In genomic region chr2:131186343-131186742, GRCm38 (mm10) we compare ENCODE assay signal across 8 mouse cellular contexts. TPM values are rescaled to one million over a fixed set of nuclear protein-coding genes. Genes with fewer than 3 reads are reported as not detected.
DNase-seq lines count a peak whose midpoint lies in the region; ATAC-seq and TF ChIP-seq lines count a peak whose summit lies in the region.

No protein-coding gene starts in this region.

- H3K4me1 ChIP-seq in embryonic facial prominence, embryonic 13.5 days, result peaks cover 45% of the 10 kb centered on the region
- peaks cover 17% of the 10 kb centered on the region for H3K4me1 ChIP-seq in hindbrain, postnatal 0 days (ENCODE audit: insufficient read depth, low read length)
- peaks cover 8% of the 10 kb centered on the region; the same call in 1 of the 2 replicates for H3K4me1 ChIP-seq in midbrain, postnatal 0 days (ENCODE audit: insufficient read depth, low read length)

- H3K4me2 ChIP-seq in embryonic facial prominence, embryonic 13.5 days, result peak overlapping the region; percentile 75
- peak overlapping the region; percentile 69 for H3K4me2 ChIP-seq in hindbrain, postnatal 0 days (ENCODE audit: low read depth, low read length)
- H3K4me2 ChIP-seq in midbrain, postnatal 0 days (ENCODE audit: low read depth, low read length, poor library complexity, severe bottlenecking), result peak overlapping the region; percentile 62

- H3K27me3 ChIP-seq in embryonic facial prominence, embryonic 13.5 days, result no peaks in the 10 kb centered on the region
- H3K27me3 ChIP-seq in hindbrain, postnatal 0 days (ENCODE audit: insufficient read depth, low read length), result no peaks in the 10 kb centered on the region
- no peaks in the 10 kb centered on the region for H3K27me3 ChIP-seq in midbrain, postnatal 0 days (ENCODE audit: insufficient read depth, low read length)

- 2% methylated on average over 14 of the region's 14 CpGs for WGBS in embryonic facial prominence, embryonic 13.5 days
- 1% methylated on average over 14 of the region's 14 CpGs for WGBS in hindbrain, postnatal 0 days
- WGBS in midbrain, postnatal 0 days, result 2% methylated on average over 14 of the region's 14 CpGs

- peak overlapping the region; percentile 86 for H3K27ac ChIP-seq in layer of hippocampus, adult 2 months
- peak overlapping the region; percentile 45 for H3K27ac ChIP-seq in embryonic facial prominence, embryonic 13.5 days
- peak overlapping the region; percentile 33; the same call in 1 of the 2 replicates for H3K27ac ChIP-seq in hindbrain, postnatal 0 days
- H3K27ac ChIP-seq in midbrain, postnatal 0 days (ENCODE audit: low read depth, low read length), result no peak overlapping the region

- no peak for DNase-seq in layer of hippocampus, adult 2 months (ENCODE audit: low spot score in 2 of 2)
- DNase-seq in layer of hippocampus, adult 9-11 months, result no peak
- DNase-seq in hindbrain, postnatal 0 days (ENCODE audit: low spot score), result no peak
- DNase-seq in midbrain, postnatal 0 days (ENCODE audit: low spot score), result peak; percentile 34
- no peak for DNase-seq in adrenal gland, adult 8-10 months
- DNase-seq in right cerebral cortex, adult 18-20 months, result no peak
- DNase-seq in layer of hippocampus, adult 8-10 months (ENCODE audit: low spot score in 2 of 2), result no peak

- TF ChIP-seq CTCF in layer of hippocampus, adult 2 months (conservative IDR thresholded peaks at IDR 0.05), result no peak
- no peak for TF ChIP-seq CTCF in hindbrain, postnatal 0 days (IDR thresholded peaks at IDR 0.05; ENCODE audit: low read depth)
- no peak for TF ChIP-seq CTCF in midbrain, postnatal 0 days (IDR thresholded peaks at IDR 0.05)

- H3K4me3 ChIP-seq in layer of hippocampus, adult 2 months, result peak overlapping the region; percentile 63
- peak overlapping the region; percentile 61 for H3K4me3 ChIP-seq in embryonic facial prominence, embryonic 13.5 days
- H3K4me3 ChIP-seq in hindbrain, postnatal 0 days (ENCODE audit: low read length), result peak overlapping the region; percentile 49
- peak overlapping the region; percentile 48 for H3K4me3 ChIP-seq in midbrain, postnatal 0 days (ENCODE audit: low read depth, low read length)

- no peaks in the 10 kb centered on the region for H3K9me3 ChIP-seq in embryonic facial prominence, embryonic 13.5 days
- no peaks in the 10 kb centered on the region for H3K9me3 ChIP-seq in hindbrain, postnatal 0 days (ENCODE audit: low read length)
- H3K9me3 ChIP-seq in midbrain, postnatal 0 days (ENCODE audit: low read length), result no peaks in the 10 kb centered on the region

- no peak; the same call in 1 of the 2 replicates for ATAC-seq in embryonic facial prominence, embryonic 13.5 days (ENCODE audit: insufficient number of reproducible peaks, insufficient read depth, low FRiP score, low TSS enrichment, low read depth)
- no peak; the same call in 1 of the 2 replicates for ATAC-seq in hindbrain, postnatal 0 days
- no peak for ATAC-seq in midbrain, postnatal 0 days (ENCODE audit: low FRiP score)

- peak overlapping the region; percentile 80 for H3K9ac ChIP-seq in embryonic facial prominence, embryonic 13.5 days
- H3K9ac ChIP-seq in hindbrain, postnatal 0 days (replicated peaks; ENCODE audit: low read length), result peak overlapping the region; percentile 53
- peak overlapping the region; percentile 48 for H3K9ac ChIP-seq in midbrain, postnatal 0 days (replicated peaks; ENCODE audit: low read length, poor library complexity, severe bottlenecking)

- H3K36me3 ChIP-seq in embryonic facial prominence, embryonic 13.5 days, result peaks cover 16% of the 10 kb centered on the region
- no peaks in the 10 kb centered on the region for H3K36me3 ChIP-seq in hindbrain, postnatal 0 days (ENCODE audit: insufficient read depth, low read length)
- no peaks in the 10 kb centered on the region for H3K36me3 ChIP-seq in midbrain, postnatal 0 days (ENCODE audit: insufficient read depth, low read length)

RNA-seq across cellular contexts. Expression of gene Cdc25b, which starts 0.4 kb away (rescaled TPM):
- total RNA-seq in layer of hippocampus, adult 2 months (2021), result 10 to 100 TPM; 23.4 to 25.5 TPM
- 53.8 and 57.5 TPM in 2 replicates for polyA plus RNA-seq in embryonic facial prominence, embryonic 13.5 days (2015; fragmentation: Nextera tagmentation; extraction: Ambion mirVana)
- 18.2 TPM in 2 replicates for total RNA-seq in hindbrain, postnatal 0 days (2014; rRNA removed)
- polyA plus RNA-seq in hindbrain, postnatal 0 days (2015; fragmentation: Nextera tagmentation; extraction: Ambion mirVana), result 22.2 and 24.0 TPM in 2 replicates
- 10.0 and 13.1 TPM in 2 replicates for total RNA-seq in midbrain, postnatal 0 days (2014; rRNA removed)
- 14.0 and 15.1 TPM in 2 replicates for polyA plus RNA-seq in midbrain, postnatal 0 days (2015; fragmentation: Nextera tagmentation; extraction: Ambion mirVana)
- 1 to 10 TPM; 4.5 to 9.4 (median 6.3) TPM for total RNA-seq in adrenal gland, adult 8-10 months (2022)
- total RNA-seq in layer of hippocampus, adult 8-10 months (2022), result 10 to 100 TPM; 21.6 to 31.4 (median 25.4) TPM

RNA-seq across cellular contexts. Expression of gene Spef1, which starts 0.7 kb away (rescaled TPM):
- total RNA-seq in layer of hippocampus, adult 2 months (2021), result 1 to 10 TPM; 8.5 to 8.9 TPM
- polyA plus RNA-seq in embryonic facial prominence, embryonic 13.5 days (2015; fragmentation: Nextera tagmentation; extraction: Ambion mirVana), result 4.4 and 5.1 TPM in 2 replicates
- total RNA-seq in hindbrain, postnatal 0 days (2014; rRNA removed), result 15.5 and 17.3 TPM in 2 replicates
- 7.8 and 8.9 TPM in 2 replicates for polyA plus RNA-seq in hindbrain, postnatal 0 days (2015; fragmentation: Nextera tagmentation; extraction: Ambion mirVana)
- 19.3 and 27.5 TPM in 2 replicates for total RNA-seq in midbrain, postnatal 0 days (2014; rRNA removed)
- polyA plus RNA-seq in midbrain, postnatal 0 days (2015; fragmentation: Nextera tagmentation; extraction: Ambion mirVana), result 9.5 and 10.2 TPM in 2 replicates
- total RNA-seq in adrenal gland, adult 8-10 months (2022), result 1 to 10 TPM; 4.0 to 6.4 (median 5.1) TPM
- 10 to 100 TPM in 2 of 4 experiments, 1 to 10 TPM in 2; 6.7 to 10.7 (median 8.8) TPM for total RNA-seq in layer of hippocampus, adult 8-10 months (2022)

RNA-seq across cellular contexts. Expression of gene Cenpb, which starts 6.5 kb away (rescaled TPM):
- 10 to 100 TPM; 72.3 to 78.8 TPM for total RNA-seq in layer of hippocampus, adult 2 months (2021)
- 12.3 and 12.4 TPM in 2 replicates for polyA plus RNA-seq in embryonic facial prominence, embryonic 13.5 days (2015; fragmentation: Nextera tagmentation; extraction: Ambion mirVana)
- 106 and 112 TPM in 2 replicates for total RNA-seq in hindbrain, postnatal 0 days (2014; rRNA removed)
- 12.8 and 14.4 TPM in 2 replicates for polyA plus RNA-seq in hindbrain, postnatal 0 days (2015; fragmentation: Nextera tagmentation; extraction: Ambion mirVana)
- total RNA-seq in midbrain, postnatal 0 days (2014; rRNA removed), result 98.2 and 103 TPM in 2 replicates
- 11.7 and 13.1 TPM in 2 replicates for polyA plus RNA-seq in midbrain, postnatal 0 days (2015; fragmentation: Nextera tagmentation; extraction: Ambion mirVana)
- 10 to 100 TPM; 63.5 to 76.9 (median 73.5) TPM for total RNA-seq in adrenal gland, adult 8-10 months (2022)
- total RNA-seq in layer of hippocampus, adult 8-10 months (2022), result 10 to 100 TPM; 65.8 to 79.4 (median 73.1) TPM

RNA-seq across cellular contexts. Expression of gene Ap5s1, which starts 20.5 kb away (rescaled TPM):
- 10 to 100 TPM; 20.9 to 26.0 TPM for total RNA-seq in layer of hippocampus, adult 2 months (2021)
- polyA plus RNA-seq in embryonic facial prominence, embryonic 13.5 days (2015; fragmentation: Nextera tagmentation; extraction: Ambion mirVana), result 26.4 and 28.5 TPM in 2 replicates
- total RNA-seq in hindbrain, postnatal 0 days (2014; rRNA removed), result 63.0 and 67.6 TPM in 2 replicates
- 37.1 and 37.5 TPM in 2 replicates for polyA plus RNA-seq in hindbrain, postnatal 0 days (2015; fragmentation: Nextera tagmentation; extraction: Ambion mirVana)
- 36.5 and 40.1 TPM in 2 replicates for total RNA-seq in midbrain, postnatal 0 days (2014; rRNA removed)
- 35.5 and 36.7 TPM in 2 replicates for polyA plus RNA-seq in midbrain, postnatal 0 days (2015; fragmentation: Nextera tagmentation; extraction: Ambion mirVana)
- total RNA-seq in adrenal gland, adult 8-10 months (2022), result 10 to 100 TPM; 24.4 to 29.0 (median 26.6) TPM
- 10 to 100 TPM; 20.9 to 24.2 (median 22.8) TPM for total RNA-seq in layer of hippocampus, adult 8-10 months (2022)

RNA-seq across cellular contexts. Expression of gene 1700037H04Rik, which starts 26.5 kb away (rescaled TPM):
- total RNA-seq in layer of hippocampus, adult 2 months (2021), result 10 to 100 TPM; 46.0 to 46.7 TPM
- polyA plus RNA-seq in embryonic facial prominence, embryonic 13.5 days (2015; fragmentation: Nextera tagmentation; extraction: Ambion mirVana), result 67.5 and 71.4 TPM in 2 replicates
- total RNA-seq in hindbrain, postnatal 0 days (2014; rRNA removed), result 155 and 157 TPM in 2 replicates
- polyA plus RNA-seq in hindbrain, postnatal 0 days (2015; fragmentation: Nextera tagmentation; extraction: Ambion mirVana), result 76.0 and 79.3 TPM in 2 replicates
- total RNA-seq in midbrain, postnatal 0 days (2014; rRNA removed), result 44.8 and 89.5 TPM in 2 replicates
- 59.1 and 60.4 TPM in 2 replicates for polyA plus RNA-seq in midbrain, postnatal 0 days (2015; fragmentation: Nextera tagmentation; extraction: Ambion mirVana)
- total RNA-seq in adrenal gland, adult 8-10 months (2022), result 10 to 100 TPM; 32.2 to 68.7 (median 53.9) TPM
- total RNA-seq in layer of hippocampus, adult 8-10 months (2022), result 10 to 100 TPM; 53.5 to 59.8 (median 57.2) TPM
